19 mouse cellular contexts compared by ENCODE assay signal in the genomic region with DNA sequence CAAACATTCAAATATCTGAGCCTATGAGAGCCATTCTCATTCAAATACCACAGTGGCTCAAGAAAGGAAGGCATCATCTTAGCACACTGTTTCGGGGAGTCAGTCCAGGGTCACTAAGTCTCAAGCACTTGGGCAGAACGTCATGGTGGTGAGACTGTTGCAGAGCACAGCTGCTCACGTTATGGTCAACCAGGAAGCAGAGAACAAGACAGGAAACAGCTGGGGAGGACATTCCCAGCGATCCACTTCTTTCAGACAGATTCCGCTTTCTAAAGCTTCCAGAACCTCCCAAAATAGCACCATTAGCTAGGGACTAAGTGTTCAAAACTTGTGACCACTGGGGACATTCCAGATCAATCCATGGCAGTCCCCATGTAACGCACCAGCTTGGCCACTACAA. TPM values are rescaled to one million over a fixed set of nuclear protein-coding genes. Genes with fewer than 3 reads are reported as not detected.
DNase-seq lines count a peak whose midpoint lies in the region; ATAC-seq and TF ChIP-seq lines count a peak whose summit lies in the region.
"Had no signal": no experiment of that assay in that cellular context is flagged by ENCODE, and none has a peak within 500 bp of the region (broad histone marks: within the 10 kb centered on the region; RNA-seq: fewer than 3 reads in every experiment).

No protein-coding gene starts in this region.

- H3K27ac ChIP-seq in kidney, embryonic 15.5 days = no peak overlapping the region
- H3K27ac ChIP-seq: embryonic facial prominence, embryonic 12.5 days; forebrain, embryonic 15.5 days; heart, embryonic 13.5 days; hindbrain, embryonic 13.5 days; hindbrain, postnatal 0 days had no signal

- no peaks in the 10 kb centered on the region for H3K27me3 ChIP-seq in kidney, embryonic 15.5 days
- H3K27me3 ChIP-seq in myocyte (ENCODE audit: control insufficient read depth, insufficient read depth, insufficient read length) = no peaks in the 10 kb centered on the region
- H3K27me3 ChIP-seq: embryonic facial prominence, embryonic 12.5 days; forebrain, embryonic 15.5 days; heart, embryonic 13.5 days had no signal

- TF ChIP-seq CTCF in lung, adult 2 months (IDR thresholded peaks at IDR 0.05; ENCODE audit: insufficient read depth, low read length) = no peak

- no peaks in the 10 kb centered on the region for H3K79me2 ChIP-seq in myocyte (ENCODE audit: control insufficient read depth, insufficient read depth)

- DNase-seq in heart, adult 11 months = peak; percentile 97
- no peak for DNase-seq in heart, postnatal 4 days
- peak; percentile 13 for DNase-seq in kidney, adult 18-20 months
- peak; percentile 42 for DNase-seq in lung, postnatal 10 days
- DNase-seq in lung, adult 2 months = no peak
- DNase-seq in ovary, postnatal 10 days (ENCODE audit: low spot score) = no peak
- DNase-seq: adrenal gland, postnatal 10 days; cerebellum, adult 11-12 months; cerebellum, adult 9-10 months; cerebellum, postnatal 25 days; gastrocnemius, postnatal 10 days had no signal

- no peaks in the 10 kb centered on the region for H3K9me3 ChIP-seq in kidney, embryonic 15.5 days (replicated peaks)
- H3K9me3 ChIP-seq: embryonic facial prominence, embryonic 12.5 days; forebrain, embryonic 15.5 days; heart, embryonic 13.5 days; hindbrain, embryonic 13.5 days had no signal

- H3K4me3 ChIP-seq in kidney, embryonic 15.5 days (replicated peaks) = no peak overlapping the region
- H3K4me3 ChIP-seq in lung, adult 2 months (replicated peaks; ENCODE audit: extremely low read depth, low read depth, low read length) = no peak overlapping the region
- H3K4me3 ChIP-seq in myocyte = no peak overlapping the region
- H3K4me3 ChIP-seq: embryonic facial prominence, embryonic 12.5 days; forebrain, embryonic 15.5 days; heart, embryonic 13.5 days; hindbrain, embryonic 13.5 days had no signal

- 70% methylated on average over 6 of the region's 6 CpGs for WGBS in kidney, embryonic 15.5 days
- WGBS in lung, adult 2 months = 46% methylated on average over 6 of the region's 6 CpGs

- no peak overlapping the region for H3K4me2 ChIP-seq in kidney, embryonic 15.5 days
- no peak overlapping the region for H3K4me2 ChIP-seq in myocyte (ENCODE audit: low read depth)
- H3K4me2 ChIP-seq: embryonic facial prominence, embryonic 12.5 days; forebrain, embryonic 15.5 days; heart, embryonic 13.5 days; hindbrain, embryonic 13.5 days had no signal

- no peak for TF ChIP-seq POLR2A in lung, adult 2 months (IDR thresholded peaks at IDR 0.05; ENCODE audit: borderline replicate concordance, extremely low read depth, low read depth, low read length)
- TF ChIP-seq POLR2A in myocyte (IDR thresholded peaks at IDR 0.05; ENCODE audit: insufficient read length, low read depth) = no peak

- H3K4me1 ChIP-seq in kidney, embryonic 15.5 days = peaks cover 14% of the 10 kb centered on the region
- H3K4me1 ChIP-seq in lung, adult 2 months (ENCODE audit: control insufficient read depth, insufficient read depth, low read length) = peaks cover 9% of the 10 kb centered on the region
- H3K4me1 ChIP-seq: forebrain, embryonic 15.5 days; hindbrain, embryonic 13.5 days had no signal

- H3K9ac ChIP-seq in kidney, embryonic 15.5 days = no peak overlapping the region
- H3K9ac ChIP-seq: embryonic facial prominence, embryonic 12.5 days; forebrain, embryonic 15.5 days; heart, embryonic 13.5 days; hindbrain, embryonic 13.5 days had no signal

- H3K36me3 ChIP-seq in kidney, embryonic 15.5 days = no peaks in the 10 kb centered on the region
- H3K36me3 ChIP-seq in myocyte (ENCODE audit: control insufficient read depth, insufficient read depth) = no peaks in the 10 kb centered on the region
- H3K36me3 ChIP-seq: embryonic facial prominence, embryonic 12.5 days; forebrain, embryonic 15.5 days; heart, embryonic 13.5 days; hindbrain, embryonic 13.5 days had no signal

- ATAC-seq in kidney, embryonic 15.5 days (replicated peaks; ENCODE audit: low FRiP score) = no peak
- ATAC-seq: forebrain, embryonic 15.5 days; hindbrain, postnatal 0 days had no signal

- H3ac ChIP-seq in myocyte (ENCODE audit: control insufficient read depth, insufficient read length) = no peak overlapping the region

TF ChIP-seq in myocyte, 11 proteins besides CTCF, POLR2A, EP300 and RAD21:
- TF ChIP-seq E2F4 (IDR thresholded peaks at IDR 0.05; ENCODE audit: insufficient read depth) = no peak
- TF ChIP-seq MAX (IDR thresholded peaks at IDR 0.05; ENCODE audit: low read depth) = no peak
- TF ChIP-seq MYOG (IDR thresholded peaks at IDR 0.05; ENCODE audit: control insufficient read depth in 1 of 3, insufficient read depth in 1 of 3, insufficient read length in 2 of 3, low read depth in 2 of 3) = peak; percentile 43 to 86 (median 58)
- TF ChIP-seq CEBPB (IDR thresholded peaks at IDR 0.05; ENCODE audit: insufficient read depth, poor library complexity, severe bottlenecking) = no peak
- no peak for TF ChIP-seq TCF12 (IDR thresholded peaks at IDR 0.05; ENCODE audit: insufficient read depth, poor library complexity, severe bottlenecking)
- no peak for TF ChIP-seq REST (IDR thresholded peaks at IDR 0.05; ENCODE audit: insufficient read depth, insufficient read length)
- TF ChIP-seq USF1 (IDR thresholded peaks at IDR 0.05; ENCODE audit: low read depth) = no peak
- TF ChIP-seq SRF (IDR thresholded peaks at IDR 0.05; ENCODE audit: control insufficient read depth, insufficient read length, low read depth) = no peak
- TF ChIP-seq POLR2AphosphoS2 (IDR thresholded peaks at IDR 0.05; ENCODE audit: insufficient read length, low read depth) = no peak
- TF ChIP-seq TCF3 (IDR thresholded peaks at IDR 0.05; ENCODE audit: insufficient read length, low read depth) = peak; percentile 53
- TF ChIP-seq MYOD1 (IDR thresholded peaks at IDR 0.05; ENCODE audit: control insufficient read depth in 1 of 3, insufficient read length in 2 of 3, low read depth in 2 of 3) = peak in 2 of 3 experiments; percentile 66 to 73
TF ChIP-seq in myocyte: peak in this region for 3.

RNA-seq across cellular contexts. Expression of a gene that starts 14.3 kb away (rescaled TPM):
- 100 to 1,000 TPM; 153 to 177 TPM for total RNA-seq in heart, postnatal 4 days (2021)
- polyA plus RNA-seq in kidney, embryonic 15.5 days (2015; fragmentation: Nextera tagmentation; extraction: Ambion mirVana) = 156 and 157 TPM in 2 replicates
- polyA plus RNA-seq in lung, adult 2 months (2012; rRNA removed) = 693 and 908 TPM in 2 replicates
- polyA plus RNA-seq in myocyte (2012; fragmentation: generic; extraction: Trizol) = 9.4 TPM
- total RNA-seq: hematopoietic stem cell, adult 5-6 weeks had no signal

RNA-seq across cellular contexts. Expression of a gene that starts 21.7 kb away (rescaled TPM):
- 100 to 1,000 TPM; 364 to 393 TPM for total RNA-seq in heart, postnatal 4 days (2021)
- 683 and 778 TPM in 2 replicates for polyA plus RNA-seq in kidney, embryonic 15.5 days (2015; fragmentation: Nextera tagmentation; extraction: Ambion mirVana)
- 251 and 265 TPM in 2 replicates for polyA plus RNA-seq in lung, adult 2 months (2012; rRNA removed)
- polyA plus RNA-seq in myocyte (2012; fragmentation: generic; extraction: Trizol) = 860 TPM

RNA-seq across cellular contexts. Expression of a gene that starts 27.2 kb away (rescaled TPM):
- total RNA-seq in heart, postnatal 4 days (2021) = 10 to 100 TPM; 20.3 to 28.3 TPM
- 5.3 and 8.6 TPM in 2 replicates for polyA plus RNA-seq in kidney, embryonic 15.5 days (2015; fragmentation: Nextera tagmentation; extraction: Ambion mirVana)
- polyA plus RNA-seq in lung, adult 2 months (2012; rRNA removed) = 0.38 and 0.40 TPM in 2 replicates
- 2.2 TPM for polyA plus RNA-seq in myocyte (2012; fragmentation: generic; extraction: Trizol)

Comparison
In these comparisons a context has a peak if more than half of its experiments do, and no peak if none do; other contexts are left out.
1. DNase-seq: peak in heart, adult 11 months (single experiment), kidney, adult 18-20 months (single experiment) and lung, postnatal 10 days (single experiment); none in heart, postnatal 4 days (single experiment), lung, adult 2 months (single experiment) and ovary, postnatal 10 days (single experiment).
2. RNA of a gene that starts 14.3 kb away (polyA plus RNA-seq): 693 to 908 TPM in lung, adult 2 months and 156 to 157 TPM in kidney, embryonic 15.5 days; 9.4 TPM in myocyte (single experiment); every median in the first group is over 10 times any median in the second.